Mouse (Mus musculus) megakaryocyte progenitor cell, adult 5-6 weeks (primary cell): ENCODE results near the gene Thap4. TPM values are rescaled to one million over a fixed set of nuclear protein-coding genes. Genes with fewer than 3 reads are reported as not detected.

ENCODE experiments used
- ATAC-seq: replicated peaks from 2 replicates; pipeline ENCODE4 v1.8.0; 2016; ENCODE audit warnings: mild to moderate bottlenecking, moderate TSS enrichment, inconsistent platforms; ENCODE audit not compliant: poor library complexity
- total RNA-seq, 2 experiments: library from RNA; stranded (forward) in 1 of 2; stranded (reverse) in 1 of 2; fragments of 157-497, 149-512 nt in 1 of 2; fragments of 200-1000 nt in 1 of 2; gene quantifications; 2 replicates each; pipeline versions ENCODE4 v1.2.3 to v1.2.4; 2015 to 2017

Thap4 gene
- total RNA-seq, 2 experiments from 2014 or later, result 21.0 to 47.0 TPM

- peak; percentile 56 for ATAC-seq
Measured at GRCm38 (mm10) chr1:93654275-93654674, 100.4 kb downstream of the Thap4 start.

Other genes starting within 250 kb of the Thap4 start
- gene Farp2, start 242.8 kb downstream of the Thap4 start, total RNA-seq (2015), result 2.6 and 5.0 TPM in 2 replicates
- gene Farp2, start 242.8 kb downstream of the Thap4 start, total RNA-seq (2017), result 1.0 and 1.1 TPM in 2 replicates
- gene Stk25, start 96.2 kb downstream of the Thap4 start, total RNA-seq (2015), result 23.4 and 28.8 TPM in 2 replicates
- gene Stk25, start 96.2 kb downstream of the Thap4 start, total RNA-seq (2017), result 28.6 and 47.7 TPM in 2 replicates
- gene Bok, start 69.2 kb downstream of the Thap4 start, total RNA-seq (2015), result 0.17 TPM in 1 of 2 replicates, not detected in the other
- 0.92 TPM in 1 of 2 replicates, not detected in the other for gene Bok, start 69.2 kb downstream of the Thap4 start, total RNA-seq (2017)
- 17.6 and 21.0 TPM in 2 replicates for gene Atg4b, start 3.4 kb downstream of the Thap4 start, total RNA-seq (2015)
- gene Atg4b, start 3.4 kb downstream of the Thap4 start, total RNA-seq (2017), result 50.7 and 58.5 TPM in 2 replicates
- gene Dtymk, start 47.1 kb upstream of the Thap4 start, total RNA-seq (2015), result 234 TPM in 2 replicates
- 229 and 230 TPM in 2 replicates for gene Dtymk, start 47.1 kb upstream of the Thap4 start, total RNA-seq (2017)
- gene Ing5, start 49.1 kb upstream of the Thap4 start, total RNA-seq (2015), result 9.0 and 10.2 TPM in 2 replicates
- 38.3 and 42.8 TPM in 2 replicates for gene Ing5, start 49.1 kb upstream of the Thap4 start, total RNA-seq (2017)
- gene D2hgdh, start 70.0 kb upstream of the Thap4 start, total RNA-seq (2015), result 11.5 and 14.4 TPM in 2 replicates
- 16.5 and 17.0 TPM in 2 replicates for gene D2hgdh, start 70.0 kb upstream of the Thap4 start, total RNA-seq (2017)
- gene Gal3st2, start 106.4 kb upstream of the Thap4 start, total RNA-seq (2015), result 0.15 TPM in 1 of 2 replicates, not detected in the other
- not detected in 2 replicates for gene Gal3st2, start 106.4 kb upstream of the Thap4 start, total RNA-seq (2017)
- not detected in 2 replicates for gene Gal3st2b, start 163.4 kb upstream of the Thap4 start, total RNA-seq (2015)
- not detected in 2 replicates for gene Gal3st2b, start 163.4 kb upstream of the Thap4 start, total RNA-seq (2017)
- not detected in 2 replicates for gene Gal3st2c, start 235.6 kb upstream of the Thap4 start, total RNA-seq (2015)
- not detected in 2 replicates for gene Gal3st2c, start 235.6 kb upstream of the Thap4 start, total RNA-seq (2017)